Mouse (Mus musculus): ENCODE measurements around the gene Zfp445. TPM values are rescaled to one million over a fixed set of nuclear protein-coding genes. Genes with fewer than 3 reads are reported as not detected.
"Not testable (repeated sequence)": the region's sequence is repeated elsewhere in the genome, so short reads cannot be mapped to it uniquely, and the experiment has no call there.

Gene Zfp445
- total RNA-seq (2021): 100 to 1,000 TPM; 194 to 202 TPM
- long read RNA-seq, experiment 1, partial matches to known transcripts: 1 of 11 reads
- long read RNA-seq, experiment 1, other reads (novel, unspliced or antisense): 10 of 11 reads
- long read RNA-seq, experiment 2, full-length matches to known transcripts: 6 of 57 reads
- long read RNA-seq, experiment 2, partial matches to known transcripts: 2 of 57 reads
- long read RNA-seq, experiment 2, other reads (novel, unspliced or antisense): 49 of 57 reads

- DNase-seq (ENCODE audit: low spot score in 2 of 2): peak; percentile 61 to 62
Measured at GRCm38 (mm10) chr9:122865697-122866166, at the start of gene Zfp445. TSS of gene Zfp445 (minus strand) at chr9:122866006.

GRCm38 (mm10) chr9:122902717-122903535 lies 37.1 kb upstream of the Zfp445 start:
- peak; percentile 10 to 36 for DNase-seq (ENCODE audit: low spot score in 2 of 2)

- DNase-seq (ENCODE audit: low spot score in 2 of 2): no peak
Measured at GRCm38 (mm10) chr9:122901047-122901446, 35.2 kb upstream of the Zfp445 start.

GRCm38 (mm10) chr9:122886372-122887179 lies 20.8 kb upstream of the Zfp445 start:
- DNase-seq (ENCODE audit: low spot score in 2 of 2): peak; percentile 19 to 27

- DNase-seq (ENCODE audit: low spot score in 2 of 2): no peak
Measured at GRCm38 (mm10) chr9:122885385-122885784, 19.6 kb upstream of the Zfp445 start, which contains the start of gene Zkscan7. TSS of gene Zkscan7 (plus strand) at chr9:122885685.

GRCm38 (mm10) chr9:122875145-122875544 lies 9.3 kb upstream of the Zfp445 start:
- no peak for DNase-seq (ENCODE audit: low spot score in 2 of 2)

GRCm38 (mm10) chr9:122874653-122875052 lies 8.8 kb upstream of the Zfp445 start:
- DNase-seq (ENCODE audit: low spot score in 2 of 2): no peak

GRCm38 (mm10) chr9:122872595-122872994 lies 6.8 kb upstream of the Zfp445 start:
- DNase-seq (ENCODE audit: low spot score in 2 of 2): no peak

GRCm38 (mm10) chr9:122866192-122866591 lies 386 bp upstream of the Zfp445 start:
- no peak for DNase-seq (ENCODE audit: low spot score in 2 of 2)

- DNase-seq (ENCODE audit: low spot score in 2 of 2): no peak
Measured at GRCm38 (mm10) chr9:122864848-122865247, 958 bp downstream of the Zfp445 start.

- DNase-seq (ENCODE audit: low spot score in 2 of 2): no peak
Measured at GRCm38 (mm10) chr9:122863731-122864130, 2.1 kb downstream of the Zfp445 start.

GRCm38 (mm10) chr9:122860752-122861151 lies 5.1 kb downstream of the Zfp445 start:
- no peak for DNase-seq (ENCODE audit: low spot score in 2 of 2)

- DNase-seq (ENCODE audit: low spot score in 2 of 2): no peak
Measured at GRCm38 (mm10) chr9:122856716-122857115, 9.1 kb downstream of the Zfp445 start.

- DNase-seq (ENCODE audit: low spot score in 2 of 2): no peak
Measured at GRCm38 (mm10) chr9:122855617-122856016, 10.2 kb downstream of the Zfp445 start.

GRCm38 (mm10) chr9:122855141-122855540 lies 10.7 kb downstream of the Zfp445 start:
- DNase-seq (ENCODE audit: low spot score in 2 of 2): not testable (repeated sequence)

- DNase-seq (ENCODE audit: low spot score in 2 of 2): no peak
Measured at GRCm38 (mm10) chr9:122854526-122854925, 11.3 kb downstream of the Zfp445 start.

- not testable (repeated sequence) for DNase-seq (ENCODE audit: low spot score in 2 of 2)
Measured at GRCm38 (mm10) chr9:122847811-122848311, 17.9 kb downstream of the Zfp445 start.

- no peak for DNase-seq (ENCODE audit: low spot score in 2 of 2)
Measured at GRCm38 (mm10) chr9:122846156-122846555, 19.6 kb downstream of the Zfp445 start.

- no peak for DNase-seq (ENCODE audit: low spot score in 2 of 2)
Measured at GRCm38 (mm10) chr9:122845621-122846020, 20.2 kb downstream of the Zfp445 start.

- no peak for DNase-seq (ENCODE audit: low spot score in 2 of 2)
Measured at GRCm38 (mm10) chr9:122843760-122844159, 22.0 kb downstream of the Zfp445 start, which contains the start of gene Gm35549. TSS of gene Gm35549 (minus strand) at chr9:122844035.

- peak; percentile 18 to 29 for DNase-seq (ENCODE audit: low spot score in 2 of 2)
Measured at GRCm38 (mm10) chr9:122837680-122838079, 28.1 kb downstream of the Zfp445 start.

Data from adrenal gland, postnatal 4 days (tissue).